Mouse (Mus musculus) erythroblast, adult 5-6 weeks (primary cell): ENCODE data around the gene Dus2. TPM values are rescaled to one million over a fixed set of nuclear protein-coding genes. Genes with fewer than 3 reads are reported as not detected.
A peak's percentile ranks its signal among the peaks of the same experiment; 100 is the strongest.

Experiments
- ATAC-seq: replicated peaks from 2 replicates; pipeline ENCODE4 v1.8.0; 2016; ENCODE audit warnings: moderate number of reproducible peaks, mild to moderate bottlenecking, moderate TSS enrichment, inconsistent platforms; ENCODE audit not compliant: poor library complexity, low FRiP score, severe bottlenecking
- total RNA-seq, 2 experiments: library from RNA; stranded (forward) in 1 of 2; stranded (reverse) in 1 of 2; fragments of 150-400 nt in 1 of 2; fragments of 200-764, 138-1000 nt in 1 of 2; gene quantifications; 2 replicates each; pipeline versions ENCODE4 v1.2.3 to v1.2.4; 2015 to 2017; ENCODE audit warnings: low replicate concordance in 2 of 2

The Dus2 gene
- total RNA-seq (2015; ENCODE audit: low replicate concordance) (3.7 and 6.3 TPM in 2 replicates), total RNA-seq (2017; ENCODE audit: low replicate concordance) (5.9 and 8.9 TPM in 2 replicates)

DNA sequence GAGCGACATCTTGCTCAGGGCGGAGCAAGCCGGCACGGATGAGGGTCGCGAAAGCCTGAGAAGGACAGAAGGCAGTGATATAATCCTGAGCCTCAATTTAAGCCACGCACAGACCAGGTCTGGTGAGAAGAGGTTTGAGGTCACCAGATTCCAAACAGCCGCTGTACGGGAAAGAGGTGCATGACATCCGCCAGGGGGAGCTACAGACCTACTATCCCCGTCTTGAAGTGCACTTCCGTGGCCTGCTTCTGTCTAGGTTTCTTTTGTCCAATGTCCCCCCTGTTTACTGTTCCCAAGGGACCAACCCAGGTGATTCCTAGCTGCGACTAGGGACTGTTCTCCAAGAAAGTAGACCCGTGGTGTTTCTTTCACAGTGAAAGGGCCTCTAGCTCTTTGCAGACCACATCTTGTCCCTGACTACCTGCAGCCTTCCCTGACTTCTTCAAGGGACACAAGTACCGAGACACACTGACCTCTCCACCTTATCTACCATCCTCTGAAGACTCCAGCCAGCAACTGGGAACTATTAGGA is at the start of gene Dus2:
Dus2 (plus strand) TSS at position 482 of the 532 bp plus-strand sequence.
- peak; percentile 89 for ATAC-seq

DNA sequence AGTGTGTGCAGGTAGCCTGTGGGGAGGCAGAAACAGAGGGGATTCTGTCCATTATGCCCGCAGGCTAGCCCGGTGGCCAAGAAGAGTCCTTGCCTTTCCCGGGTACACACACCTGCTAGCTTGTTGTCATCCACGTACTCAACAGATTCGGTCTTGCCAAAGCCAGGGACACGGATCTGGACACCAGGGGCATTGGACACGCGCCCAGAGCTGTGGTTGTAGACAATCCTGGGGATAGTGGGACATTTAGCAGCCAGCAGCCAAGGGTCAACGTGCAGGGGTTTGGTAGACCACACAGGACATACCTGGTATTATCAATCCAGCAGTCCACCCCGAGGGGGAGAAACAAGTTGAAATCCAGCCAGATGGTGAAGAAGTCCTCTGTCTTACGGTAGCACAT is 49.1 kb upstream of the Dus2 start:
- no peak for ATAC-seq

DNA sequence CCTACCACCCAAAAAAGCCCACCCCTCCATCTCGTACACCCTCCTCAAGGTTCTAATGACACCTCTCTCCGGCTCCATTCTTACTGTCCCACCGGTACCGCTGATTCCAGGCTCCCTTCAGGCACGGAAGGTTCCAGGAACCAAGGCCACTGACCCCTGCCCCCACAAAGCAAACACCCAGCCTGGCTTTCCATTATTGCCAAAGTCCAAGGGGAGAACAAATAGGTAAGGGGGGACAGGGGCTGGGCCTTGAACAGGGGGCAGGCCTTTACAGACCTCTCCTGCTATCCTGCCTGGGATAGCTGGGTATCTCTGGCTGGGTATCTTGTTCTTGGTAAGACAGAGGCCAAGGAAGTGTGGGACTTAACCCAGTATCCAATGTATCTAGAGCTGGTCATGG is 48.6 kb upstream of the Dus2 start:
- no peak for ATAC-seq

DNA sequence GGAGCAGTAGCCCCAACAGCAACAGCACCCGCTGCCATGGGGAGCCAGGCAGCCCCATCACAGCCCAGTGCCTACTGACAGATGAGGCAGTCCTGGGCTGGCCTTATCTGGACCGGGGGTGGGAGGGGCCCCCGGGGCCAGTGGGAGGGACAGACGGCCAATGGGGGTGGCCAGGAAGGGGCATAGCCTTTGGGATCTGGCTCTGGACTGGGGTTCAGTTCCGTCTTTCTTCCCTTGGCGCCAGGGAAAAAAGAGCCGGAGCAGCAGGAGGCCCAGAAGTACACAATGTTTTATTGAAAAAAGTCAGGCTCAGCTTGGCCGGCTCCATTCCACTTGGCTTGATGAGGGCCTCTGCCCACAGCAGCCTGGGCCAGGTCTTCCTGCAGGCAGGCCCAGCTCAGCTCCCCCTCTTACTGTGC is 47.8 kb upstream of the Dus2 start, which contains the start of gene Lcat:
Lcat (minus strand) TSS at position 62 of the 419 bp plus-strand sequence.
- no peak for ATAC-seq

DNA sequence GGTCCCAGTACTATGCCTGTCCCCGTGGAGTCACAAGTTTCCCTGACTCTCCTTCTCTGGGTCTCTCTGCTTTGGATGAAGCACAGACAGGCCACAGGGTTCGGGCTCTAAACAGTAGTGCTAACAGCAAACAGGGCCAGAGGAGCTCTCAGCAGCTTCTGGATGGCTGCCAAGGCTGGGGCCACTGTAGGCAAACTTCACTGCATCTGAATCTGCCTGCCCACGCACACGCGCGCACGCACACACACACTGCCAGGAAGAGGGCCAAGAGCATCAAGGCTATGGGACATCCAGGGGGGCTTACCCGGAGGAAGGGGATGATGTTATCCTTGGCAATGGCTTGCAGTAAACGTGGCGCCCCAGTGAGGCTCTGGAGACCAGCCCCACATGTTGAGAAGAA is 41.8 kb upstream of the Dus2 start:
- no peak for ATAC-seq

DNA sequence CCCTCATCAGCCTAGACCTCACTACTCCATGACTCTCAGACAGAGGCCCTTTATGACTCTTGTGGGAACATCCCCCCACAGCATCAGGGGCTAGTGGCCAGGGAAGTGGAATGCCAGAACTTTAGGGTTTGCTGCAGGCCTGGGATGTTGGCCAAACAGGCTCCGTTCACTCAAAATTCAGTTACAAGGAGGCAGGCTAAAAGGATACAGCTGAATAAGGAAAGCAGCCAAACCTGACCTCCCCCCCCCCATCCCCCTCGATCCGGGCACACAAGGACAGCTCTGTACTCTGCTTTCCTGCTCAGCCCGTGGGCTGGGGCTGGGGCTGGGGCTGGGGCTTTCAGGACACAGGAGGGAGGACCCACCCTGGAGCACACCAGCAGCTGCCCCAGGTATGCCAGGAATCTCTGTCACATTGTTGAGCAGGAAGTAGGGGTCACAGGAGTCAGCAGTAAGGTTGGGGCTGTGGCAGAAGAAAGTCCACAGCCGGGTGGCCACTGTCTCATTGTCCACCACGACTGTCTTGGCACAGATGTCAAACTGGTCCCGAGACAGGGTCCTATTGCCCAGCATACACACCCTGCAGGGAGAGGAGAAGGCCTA is 40.0 kb upstream of the Dus2 start:
- no peak for ATAC-seq

DNA sequence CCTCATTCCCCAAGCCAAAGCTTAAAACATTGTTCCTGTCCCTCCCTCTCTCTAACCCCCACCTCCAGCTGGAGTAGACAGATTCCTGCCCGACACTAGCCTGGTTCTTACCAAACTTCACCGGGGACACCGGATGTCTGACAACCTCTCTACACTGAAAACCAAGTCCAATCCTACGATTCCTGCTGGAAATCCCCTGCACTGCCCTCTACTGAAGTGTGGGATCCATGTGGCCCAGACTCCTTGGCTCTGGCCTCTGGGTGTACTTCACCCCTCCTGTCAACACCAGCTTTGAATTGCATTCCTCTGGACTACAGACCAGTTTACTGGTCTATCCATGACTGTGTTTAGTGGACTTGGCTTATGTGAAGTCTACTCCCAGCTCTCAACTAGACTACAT is 34.6 kb upstream of the Dus2 start:
- no peak for ATAC-seq

DNA sequence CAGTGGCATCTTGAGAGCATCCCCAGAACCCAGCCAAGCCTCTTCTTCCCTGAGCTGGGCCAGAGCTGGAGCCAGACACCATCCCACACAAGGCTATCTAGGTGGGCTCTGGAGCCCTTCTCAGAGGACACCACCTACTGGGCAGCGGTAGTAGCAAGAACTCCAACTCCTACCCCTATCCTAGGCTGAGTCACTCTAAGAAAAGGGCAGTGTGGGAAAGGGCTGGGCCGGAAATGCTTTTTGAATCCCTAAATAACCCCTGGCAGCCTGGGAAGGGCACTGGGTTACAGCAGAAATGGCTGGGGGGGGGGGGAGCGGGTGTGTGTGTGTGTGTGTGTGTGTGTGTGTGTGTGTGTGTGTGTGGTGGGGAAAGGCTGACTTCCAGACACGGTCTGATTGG is 33.3 kb upstream of the Dus2 start:
- ATAC-seq: no peak

DNA sequence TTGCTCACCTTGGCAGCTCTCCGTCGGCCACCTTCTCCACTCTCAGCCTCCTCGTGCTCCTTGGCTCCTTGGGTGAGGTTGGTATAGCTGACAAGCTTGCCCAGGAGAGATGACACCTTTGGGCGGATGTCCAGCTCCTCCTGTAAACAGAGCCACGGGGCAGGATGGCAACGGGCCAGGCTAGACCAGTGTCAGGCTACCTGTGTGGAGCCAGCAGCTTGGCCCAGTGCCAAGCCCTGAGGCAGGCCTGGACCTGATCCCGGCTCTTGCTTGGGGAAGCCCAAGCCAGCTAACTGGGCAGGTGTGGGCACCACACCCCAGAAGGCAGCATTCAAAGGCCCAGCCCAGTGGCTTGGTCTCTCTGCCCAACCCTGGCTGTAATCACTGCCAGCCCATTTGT is 31.8 kb upstream of the Dus2 start:
- no peak for ATAC-seq

DNA sequence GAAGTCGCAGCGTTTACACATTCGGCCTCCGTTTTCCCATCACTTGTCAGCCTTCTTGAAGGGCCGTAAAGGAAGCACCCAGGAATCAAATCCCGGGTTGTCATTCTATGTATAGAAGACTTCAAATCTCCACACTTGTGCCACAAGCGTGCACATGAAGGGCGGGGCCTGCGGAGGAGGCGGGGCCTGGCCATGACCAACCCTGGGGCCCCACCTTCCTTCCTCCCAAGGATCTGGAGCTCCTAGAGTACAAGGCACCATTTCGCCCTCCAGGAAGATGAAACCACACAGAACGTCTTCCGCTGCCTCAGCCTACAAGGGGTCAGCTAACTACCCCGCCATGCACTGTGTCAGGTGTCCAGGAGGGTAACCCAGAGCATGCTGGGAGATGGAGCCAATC is 30.0 kb upstream of the Dus2 start:
- peak; percentile 54 for ATAC-seq

DNA sequence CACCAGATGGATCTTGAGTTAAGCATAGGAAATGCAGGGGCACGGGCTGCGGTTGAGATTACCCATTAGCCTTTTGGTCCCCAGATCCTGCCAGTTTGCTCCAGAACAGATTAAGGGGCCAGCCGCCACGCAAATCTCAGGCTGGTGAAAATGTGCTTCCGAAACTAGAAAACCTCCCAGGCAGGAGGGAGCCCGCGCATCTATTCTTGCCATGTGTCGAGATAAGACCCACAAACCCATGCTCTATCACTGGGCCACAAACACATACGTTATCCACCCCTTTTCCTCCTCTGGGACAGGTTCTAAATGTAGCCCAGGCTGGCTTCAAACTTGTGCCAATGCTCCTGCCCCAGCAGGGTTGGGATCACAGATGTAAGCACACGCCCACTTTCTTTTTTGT is 29.6 kb upstream of the Dus2 start:
- no peak for ATAC-seq

DNA sequence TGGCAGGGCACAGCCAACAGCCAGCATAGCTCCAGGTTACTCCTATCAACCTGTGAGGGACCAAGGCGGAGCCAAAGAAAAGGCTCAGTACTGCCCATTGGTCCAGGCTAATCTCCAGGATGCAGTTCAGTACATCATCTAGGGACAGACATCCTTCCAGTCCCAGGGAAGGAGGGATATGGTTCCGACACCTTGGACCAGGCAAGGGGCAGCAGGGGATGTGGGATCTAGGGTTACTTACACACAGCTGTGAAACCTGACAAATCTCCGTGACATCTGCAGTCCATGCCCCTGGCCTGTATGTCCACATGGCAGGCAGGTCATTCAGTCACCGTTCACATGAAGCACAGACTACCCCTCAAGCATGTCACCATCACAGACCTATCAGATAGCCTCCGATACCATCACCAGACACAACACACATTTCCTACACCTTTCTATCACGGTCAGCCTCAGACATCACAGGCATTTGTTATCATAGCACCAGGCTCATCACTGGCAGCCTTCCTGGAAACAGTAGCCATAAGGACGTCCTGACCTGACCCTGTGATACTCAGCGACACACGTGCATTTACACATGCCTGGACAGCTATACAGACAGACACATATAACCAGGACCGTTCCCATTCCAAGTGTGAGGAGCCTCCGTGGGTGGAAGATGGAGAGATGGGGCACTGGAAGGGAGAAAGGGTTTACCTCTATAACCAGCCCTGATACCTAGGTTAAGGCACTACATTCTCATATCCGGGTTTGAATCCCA is 26.5 kb upstream of the Dus2 start:
- 0 out of 2 replicates have a peak, but pooled peaks have one; percentile 3 for ATAC-seq

DNA sequence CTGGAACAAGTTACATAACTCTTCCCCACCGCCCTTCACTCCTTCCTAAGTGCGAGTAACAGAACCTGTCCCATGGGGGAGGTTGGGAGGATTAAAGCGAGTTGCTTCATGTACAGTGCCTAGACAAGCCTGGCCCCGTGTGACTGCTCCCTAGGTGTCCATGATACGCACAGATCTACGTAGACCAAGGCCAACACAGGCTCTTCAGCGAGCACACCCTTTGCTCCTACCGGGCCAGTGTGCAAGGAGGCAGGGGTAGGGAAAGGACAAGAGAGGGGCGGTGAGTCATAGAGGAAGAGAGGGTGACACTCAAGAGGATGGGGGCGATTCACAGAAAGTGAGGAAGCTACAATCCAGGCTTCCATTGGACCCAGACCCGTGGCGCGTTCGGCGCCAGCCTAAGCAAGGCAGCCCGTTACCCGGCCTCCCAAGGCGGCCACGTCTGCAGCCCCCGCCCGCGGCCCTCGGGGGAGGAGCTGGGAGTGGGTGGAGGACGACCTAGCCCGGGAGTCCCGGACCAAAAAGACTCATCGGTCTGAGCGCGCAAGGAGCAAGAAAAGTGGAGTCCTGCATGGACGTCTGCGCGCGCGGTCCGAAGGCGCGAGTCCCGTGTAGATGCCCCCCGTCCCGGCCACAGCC is 25.8 kb upstream of the Dus2 start:
- ATAC-seq: no peak

DNA sequence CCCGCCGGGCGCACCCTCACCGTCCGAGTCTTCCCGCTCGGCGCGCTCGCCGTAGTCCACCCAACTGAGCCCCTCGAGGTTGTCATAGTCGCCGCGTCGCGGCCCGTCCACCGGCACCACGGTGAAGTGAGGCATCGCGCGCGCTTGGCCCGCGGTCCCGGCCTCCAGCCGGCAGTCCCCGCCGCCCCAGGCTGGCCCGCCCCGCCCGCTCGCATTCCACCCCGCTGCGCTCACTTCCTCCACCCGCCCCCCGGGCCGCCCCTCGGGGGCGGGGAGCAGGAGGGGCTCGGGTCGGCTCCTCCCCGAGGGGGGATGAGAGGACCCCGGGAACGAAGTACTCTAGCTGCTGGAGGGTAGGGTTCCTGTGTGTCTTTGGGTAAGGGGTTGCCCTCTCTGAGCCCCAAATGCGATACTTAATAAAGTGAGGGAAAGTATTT is 25.2 kb upstream of the Dus2 start, which contains the start of gene Slc12a4:
Slc12a4 (minus strand) TSS at position 193 of the 437 bp plus-strand sequence.
- ATAC-seq: peak; percentile 40

DNA sequence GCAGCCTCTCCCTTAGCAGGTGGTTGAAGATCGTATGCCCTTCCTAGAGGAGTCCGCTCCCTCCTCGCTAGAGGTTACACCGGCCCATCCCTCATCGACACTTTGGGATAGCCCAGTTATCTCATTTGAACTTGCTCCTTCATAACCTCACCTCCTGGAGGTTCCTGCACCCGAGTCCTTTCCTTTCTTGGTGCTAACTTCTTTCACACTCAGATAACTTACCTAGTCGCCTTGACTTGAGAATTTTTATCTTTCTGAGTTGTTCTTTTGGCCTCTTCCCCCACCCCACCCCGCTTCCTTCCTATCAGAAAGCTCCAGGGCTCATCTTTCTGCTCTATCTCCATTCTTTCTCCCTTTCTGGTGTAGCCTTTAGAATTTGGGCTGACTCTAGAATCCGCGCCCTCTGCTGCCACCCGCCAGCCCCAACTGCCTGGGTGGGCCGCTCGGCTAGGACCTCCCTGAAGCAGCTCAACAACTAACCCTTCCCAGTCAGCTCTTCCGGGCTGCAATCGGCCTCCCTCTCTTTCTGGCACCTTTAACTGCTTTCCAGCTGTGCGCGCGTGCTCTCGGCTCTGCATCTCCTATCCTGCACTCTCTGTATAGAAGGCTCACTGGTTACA is 24.3 kb upstream of the Dus2 start:
- peak; percentile 63 for ATAC-seq

DNA sequence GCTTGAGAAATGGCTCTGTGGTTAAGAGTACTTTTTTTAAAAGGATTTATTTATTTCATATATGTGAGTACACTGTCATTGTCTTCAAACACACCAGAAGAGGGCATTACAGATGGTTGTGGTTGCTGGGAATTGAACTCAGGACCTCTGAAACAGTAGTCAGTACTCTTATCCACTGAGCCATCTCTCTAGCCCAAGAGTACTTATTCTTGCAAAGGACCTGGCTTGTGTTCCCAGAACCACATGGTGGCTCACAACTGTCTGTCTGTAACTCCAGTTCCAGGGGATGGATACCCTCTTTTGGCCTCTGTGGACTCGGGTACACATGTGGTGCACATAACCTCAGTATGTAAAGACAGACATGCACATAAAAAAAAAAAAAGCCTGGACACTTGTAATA is 21.8 kb upstream of the Dus2 start:
- no peak for ATAC-seq

DNA sequence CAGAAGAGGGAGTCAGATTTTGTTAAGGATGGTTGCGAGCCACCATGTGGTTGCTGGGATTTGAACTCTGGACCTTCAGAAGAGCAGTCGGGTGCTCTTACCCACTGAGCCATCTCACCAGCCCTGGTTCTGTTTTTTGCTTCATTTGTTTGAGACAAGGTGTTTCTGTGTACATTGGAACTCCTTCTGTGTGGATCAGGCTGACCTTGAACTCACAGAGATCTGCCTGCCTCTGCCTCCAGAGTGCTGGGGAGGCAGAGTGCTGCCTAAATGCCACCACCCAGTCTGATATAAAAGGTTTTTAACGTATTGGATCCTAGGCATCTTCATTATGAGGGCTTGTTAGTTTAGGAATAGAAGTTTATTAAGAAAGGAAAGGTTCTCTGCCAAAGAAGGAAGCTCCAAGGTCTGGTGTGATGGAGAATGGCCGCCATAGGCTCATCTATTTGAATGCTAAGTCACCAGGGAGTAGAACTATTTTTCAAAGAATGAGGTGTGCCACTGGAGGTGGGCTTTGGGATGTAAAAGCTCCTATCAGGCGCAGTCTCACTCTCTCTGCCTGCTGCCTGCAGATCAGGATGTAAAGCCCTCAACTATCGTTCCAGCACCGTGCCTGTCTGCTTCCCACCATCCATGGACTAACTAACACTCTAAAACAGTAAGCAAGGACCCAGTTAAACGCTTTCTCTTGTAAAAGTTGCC is 20.0 kb upstream of the Dus2 start:
- ATAC-seq: no peak

DNA sequence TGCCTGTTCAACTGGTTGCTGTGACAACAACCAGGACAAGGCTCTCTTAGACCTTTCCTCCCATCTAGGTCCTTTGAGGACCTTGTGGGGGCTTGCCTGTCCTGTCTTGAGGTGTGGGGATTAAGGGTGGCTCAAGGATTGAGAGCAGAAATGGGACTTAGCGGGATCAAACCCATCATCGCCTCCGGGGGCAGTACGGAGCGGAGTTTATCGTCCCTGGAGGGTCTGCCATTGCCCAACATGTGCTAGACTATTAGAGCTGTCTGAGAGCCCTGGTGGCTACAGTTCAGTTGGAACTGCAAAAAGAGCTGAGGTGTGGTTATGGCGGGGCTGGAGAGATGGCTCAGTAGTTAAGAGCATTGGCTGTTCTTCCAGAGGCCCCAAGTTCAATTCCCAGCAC is 15.8 kb upstream of the Dus2 start:
- ATAC-seq: no peak

DNA sequence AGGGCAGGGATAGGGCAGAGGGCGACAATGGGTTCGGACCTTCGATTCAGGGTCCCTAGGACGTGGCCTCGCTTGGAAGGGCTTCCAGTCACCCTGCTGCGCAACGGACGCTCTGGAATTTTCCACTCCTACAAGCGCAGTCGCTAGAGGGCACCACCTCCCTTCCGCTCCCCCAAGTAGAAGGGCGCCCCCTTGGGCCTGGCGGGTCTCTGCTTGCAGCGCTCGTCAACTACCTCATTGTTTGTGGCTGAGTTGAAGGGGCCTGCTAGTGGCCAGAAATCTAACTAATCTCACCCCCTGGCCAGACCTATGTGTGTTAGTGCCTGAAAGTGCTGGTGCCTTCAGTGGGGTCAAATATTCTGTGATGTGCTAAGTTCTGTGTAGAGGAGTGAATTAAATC is 11.8 kb upstream of the Dus2 start, which contains the start of gene Dpep3:
Dpep3 (minus strand) TSS at position 105 of the 400 bp plus-strand sequence.
- ATAC-seq: no peak
